Mouse (Mus musculus) retina, postnatal 7 days (tissue): ENCODE data around the gene Fgfr1op.
"Not testable (repeated sequence)": the region's sequence is repeated elsewhere in the genome, so short reads cannot be mapped to it uniquely, and the experiment has no call there.

Experiments
- DNase-seq: peaks from one replicate; pipeline ENCODE4 v3.0.0-alpha.2; 2012; ENCODE audit warnings: low read depth, low spot score

The Fgfr1op gene

DNA sequence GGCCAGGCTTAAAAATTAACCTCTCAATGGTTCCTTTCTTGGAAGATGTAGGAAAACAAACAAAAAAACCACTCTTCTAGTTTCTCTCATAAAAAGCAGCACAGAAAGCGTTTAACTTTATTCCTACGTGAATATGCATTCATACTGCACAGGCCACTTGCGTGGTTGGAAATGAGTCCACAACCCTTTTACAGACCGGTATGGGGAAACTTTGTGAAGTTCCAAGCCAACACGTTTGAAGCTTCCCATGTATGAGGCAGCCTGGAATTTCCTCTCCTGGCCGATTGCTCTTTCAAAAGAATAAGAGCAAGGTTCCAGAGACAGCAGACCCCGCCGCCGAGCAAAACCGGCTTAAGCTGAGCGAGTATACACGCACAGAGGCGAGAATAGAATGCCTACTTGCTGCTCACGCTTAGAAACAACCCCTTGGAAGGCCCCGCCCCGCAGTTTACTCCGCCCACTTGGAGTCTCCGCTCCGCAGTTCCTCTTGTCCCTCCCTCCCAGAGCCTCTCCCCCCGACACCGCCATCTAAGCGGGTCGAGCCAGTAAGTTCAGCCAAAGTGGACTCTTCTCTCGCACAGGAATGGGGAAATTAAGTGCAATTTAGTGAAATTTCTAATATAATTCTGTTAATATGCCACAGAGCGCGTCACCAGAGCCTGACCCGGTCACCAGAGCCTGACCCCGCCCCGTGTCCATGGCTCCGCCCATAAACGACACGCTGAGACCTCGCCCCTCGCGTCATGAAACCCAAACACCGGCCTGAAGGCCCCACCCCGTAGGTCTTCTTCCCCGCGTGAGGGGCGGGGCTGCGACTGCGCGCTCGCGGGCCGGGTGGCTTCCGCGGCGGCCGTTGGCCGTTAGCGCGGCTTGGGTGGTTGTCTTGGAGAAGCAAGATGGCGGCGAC, at the start of gene Fgfr1op:
Gene Fgfr1op (plus strand): TSS at position 801 of the 907 bp plus-strand sequence.
- not testable (repeated sequence) for DNase-seq

DNA sequence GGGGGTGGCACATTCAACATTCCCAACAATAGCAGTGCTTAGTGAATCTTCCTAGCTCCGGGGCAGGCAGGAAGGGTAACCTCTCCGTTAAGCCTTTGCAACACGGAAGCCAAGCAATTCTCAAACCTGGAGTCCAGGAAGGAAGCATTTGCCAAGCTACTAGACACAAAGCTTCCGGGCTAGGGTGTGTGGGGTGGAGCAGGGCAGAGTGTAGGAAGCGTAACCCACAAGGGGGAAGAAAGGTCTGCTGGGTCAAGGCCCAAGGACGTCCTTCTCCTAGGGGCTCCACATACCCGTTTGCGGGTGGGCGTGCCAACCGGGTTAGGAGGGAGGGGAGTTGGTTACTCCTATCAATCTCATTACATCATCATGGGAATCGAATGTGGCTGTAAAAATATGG, 48.9 kb upstream of the Fgfr1op start:
- DNase-seq, result not testable (repeated sequence)

- not testable (repeated sequence) for DNase-seq
Measured at GRCm38 (mm10) chr17:8116928-8117327, 48.4 kb upstream of the Fgfr1op start.

- not testable (repeated sequence) for DNase-seq
Measured at GRCm38 (mm10) chr17:8122974-8123373, 42.3 kb upstream of the Fgfr1op start.

- not testable (repeated sequence) for DNase-seq
Measured at GRCm38 (mm10) chr17:8124586-8124985, 40.7 kb upstream of the Fgfr1op start.

GRCm38 (mm10) chr17:8128326-8128993, 36.8 kb upstream of the Fgfr1op start:
- DNase-seq, result not testable (repeated sequence)

DNA sequence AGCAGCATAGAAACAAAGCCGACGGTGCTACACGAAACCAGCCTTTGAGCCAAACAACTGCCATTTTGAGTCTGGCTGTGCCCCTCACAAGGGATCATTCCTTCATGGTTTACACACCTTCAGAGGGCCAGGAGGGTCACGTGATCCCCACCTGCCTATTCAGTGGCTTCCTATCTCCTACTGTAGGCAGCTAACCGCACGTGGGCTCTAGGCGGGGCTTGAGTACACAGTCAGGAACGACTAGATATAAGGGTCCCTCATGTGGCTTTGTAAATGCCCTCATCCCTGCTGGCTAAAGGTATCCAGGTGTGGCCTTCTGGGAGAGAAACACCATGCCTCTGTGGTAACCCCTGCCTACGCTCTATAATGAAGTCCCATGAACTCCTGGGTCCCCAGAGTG, 35.7 kb upstream of the Fgfr1op start:
- DNase-seq, result not testable (repeated sequence)

DNA sequence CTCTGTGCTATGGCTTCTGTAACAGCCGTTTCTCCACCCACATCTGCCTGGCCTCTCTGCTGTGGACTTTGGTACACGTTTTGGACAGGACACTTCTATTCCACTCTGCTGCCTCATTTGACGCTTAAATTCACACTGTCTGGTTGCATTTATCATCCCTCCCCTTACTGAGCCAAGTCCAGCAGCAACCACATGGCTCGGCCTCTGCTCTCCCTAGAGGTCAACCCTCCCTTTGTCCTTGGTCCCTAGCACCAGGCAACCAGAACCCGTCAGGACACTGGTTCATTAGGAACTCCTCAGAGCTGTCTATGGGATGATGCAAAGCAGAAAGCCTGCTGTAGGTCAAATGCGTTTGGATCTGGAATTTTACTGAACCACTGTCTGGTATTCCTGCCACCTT, 34.5 kb upstream of the Fgfr1op start:
- not testable (repeated sequence) for DNase-seq

- not testable (repeated sequence) for DNase-seq
Measured at GRCm38 (mm10) chr17:8138116-8138515, 27.2 kb upstream of the Fgfr1op start.

DNA sequence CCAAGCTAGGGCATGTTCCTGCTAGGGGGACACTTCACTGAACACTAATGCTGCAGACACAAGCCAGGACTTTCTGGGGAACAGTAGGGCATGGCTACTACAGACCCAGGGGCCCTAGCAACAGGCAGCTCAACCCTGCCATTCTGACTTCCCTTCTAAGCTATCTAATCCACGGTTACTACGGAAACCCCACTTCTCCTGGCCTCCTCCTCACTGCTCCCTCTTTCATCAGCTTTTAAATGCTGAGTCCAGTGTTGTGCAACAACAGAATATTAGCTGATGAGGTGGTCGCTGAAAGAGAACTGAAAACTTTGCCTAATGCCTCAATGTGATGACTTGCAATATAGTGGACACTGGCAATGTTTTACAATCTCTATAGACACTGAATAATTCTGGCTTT, 25.1 kb upstream of the Fgfr1op start:
- DNase-seq, result not testable (repeated sequence)

GRCm38 (mm10) chr17:8143802-8144673, 21.3 kb upstream of the Fgfr1op start:
- DNase-seq, result not testable (repeated sequence)

DNA sequence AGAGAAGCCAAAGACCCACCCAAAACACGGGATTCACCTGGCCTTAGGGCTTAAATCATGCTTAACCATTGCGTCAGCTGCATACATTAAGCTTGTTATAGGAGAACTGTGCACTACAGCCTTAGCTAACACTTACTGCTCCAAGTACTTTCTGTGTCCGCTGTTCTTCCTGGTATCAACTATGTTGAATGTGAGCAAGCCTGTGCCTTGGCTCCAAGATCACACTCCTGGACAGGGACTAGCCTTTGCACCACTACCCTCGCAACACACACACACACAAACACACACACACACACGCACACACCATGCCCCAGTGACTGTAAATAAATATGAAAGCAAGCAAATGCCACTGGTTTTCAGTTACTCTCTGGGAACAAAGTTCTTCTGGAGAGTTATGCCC, 18.4 kb upstream of the Fgfr1op start:
- not testable (repeated sequence) for DNase-seq

DNA sequence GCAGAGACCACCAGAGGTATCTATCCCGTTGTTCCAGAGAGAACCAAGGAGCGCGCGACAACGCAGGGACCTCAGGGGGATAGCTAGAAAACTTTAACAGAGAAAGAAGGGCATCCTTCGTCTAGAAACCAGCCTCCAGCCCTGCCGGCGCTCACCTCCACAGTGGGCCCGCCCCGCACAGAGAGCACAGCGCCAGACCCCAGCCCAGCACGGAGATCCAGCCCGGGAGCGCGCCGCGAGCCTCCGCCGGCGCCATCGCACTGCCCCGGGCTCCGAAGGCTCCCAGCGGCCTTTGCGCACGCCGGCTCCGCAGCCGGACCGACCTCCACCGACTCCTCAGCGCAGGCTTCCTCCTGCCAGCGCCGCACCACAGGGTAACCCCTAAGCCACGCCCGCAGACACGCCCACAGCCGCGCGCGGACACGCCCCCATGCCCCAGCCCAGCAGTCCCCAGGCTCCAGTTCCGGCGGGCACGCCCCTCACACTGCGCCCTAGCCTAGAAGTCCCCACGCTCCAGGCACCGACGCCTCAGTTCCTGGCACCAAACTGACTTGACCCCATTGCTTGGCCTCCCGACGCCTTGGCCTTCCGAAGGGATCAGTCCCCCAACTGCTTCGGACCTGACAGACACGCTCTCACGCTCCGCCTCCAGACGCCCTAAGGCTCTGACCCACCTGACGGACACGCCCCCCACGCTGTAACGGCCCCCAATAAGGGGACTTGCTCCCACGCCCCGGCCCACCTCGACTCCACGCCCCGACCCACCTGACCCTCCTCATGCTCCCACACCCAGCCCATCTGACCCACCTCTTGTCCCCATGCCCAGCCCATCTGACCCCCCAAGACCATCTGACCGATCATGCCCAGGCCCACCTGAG, 17.6 kb upstream of the Fgfr1op start, which contains the start of the genes Gm49673 and Rnaset2a:
Gene Gm49673 (minus strand): TSS at position 350 of the 878 bp plus-strand sequence.
Gene Rnaset2a (minus strand): TSS at position 659 of the 878 bp plus-strand sequence.
- not testable (repeated sequence) for DNase-seq

- DNase-seq, result not testable (repeated sequence)
Measured at GRCm38 (mm10) chr17:8155010-8155409, 10.3 kb upstream of the Fgfr1op start.

- not testable (repeated sequence) for DNase-seq
Measured at GRCm38 (mm10) chr17:8155982-8156381, 9.3 kb upstream of the Fgfr1op start.

DNA sequence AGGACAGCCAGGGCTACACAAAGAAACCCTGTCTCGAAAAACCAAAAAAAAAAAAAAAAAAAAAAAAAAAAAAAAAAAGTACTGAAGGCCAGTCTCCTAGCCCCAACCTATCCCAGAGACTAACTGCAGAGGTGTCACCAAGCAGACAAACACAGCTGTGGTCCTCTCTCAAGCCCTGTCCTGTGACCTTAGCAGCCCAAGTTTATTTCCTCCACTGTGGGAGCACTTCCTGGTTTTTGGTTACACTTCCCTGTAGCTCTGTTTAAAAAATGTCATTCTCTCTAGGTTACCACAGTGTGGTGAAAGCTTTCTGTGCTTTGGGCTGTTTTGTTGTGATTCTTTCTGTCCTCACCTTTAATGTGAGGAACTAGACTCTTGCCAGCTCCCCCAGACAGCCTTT, 6.7 kb upstream of the Fgfr1op start:
- DNase-seq, result not testable (repeated sequence)

GRCm38 (mm10) chr17:8160969-8161368, 4.3 kb upstream of the Fgfr1op start:
- DNase-seq, result not testable (repeated sequence)

DNA sequence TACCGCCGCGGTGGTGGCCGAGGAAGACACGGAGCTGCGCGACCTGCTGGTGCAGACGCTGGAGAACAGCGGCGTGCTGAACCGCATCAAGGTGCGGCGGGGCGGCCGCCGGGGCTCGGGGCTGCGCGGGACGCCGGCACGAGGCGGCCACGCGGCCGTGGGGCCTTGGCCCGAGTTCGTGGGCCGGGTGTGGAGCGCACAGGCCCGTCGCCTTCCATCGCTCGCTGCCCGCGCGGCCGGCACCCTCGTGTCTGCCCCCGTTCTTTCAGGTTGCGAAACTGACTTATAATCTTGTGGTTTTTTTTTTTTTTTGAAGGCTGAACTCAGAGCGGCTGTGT, 276 bp downstream of the Fgfr1op start:
- DNase-seq, result not testable (repeated sequence)

- not testable (repeated sequence) for DNase-seq
Measured at GRCm38 (mm10) chr17:8165977-8166376, 676 bp downstream of the Fgfr1op start.

DNA sequence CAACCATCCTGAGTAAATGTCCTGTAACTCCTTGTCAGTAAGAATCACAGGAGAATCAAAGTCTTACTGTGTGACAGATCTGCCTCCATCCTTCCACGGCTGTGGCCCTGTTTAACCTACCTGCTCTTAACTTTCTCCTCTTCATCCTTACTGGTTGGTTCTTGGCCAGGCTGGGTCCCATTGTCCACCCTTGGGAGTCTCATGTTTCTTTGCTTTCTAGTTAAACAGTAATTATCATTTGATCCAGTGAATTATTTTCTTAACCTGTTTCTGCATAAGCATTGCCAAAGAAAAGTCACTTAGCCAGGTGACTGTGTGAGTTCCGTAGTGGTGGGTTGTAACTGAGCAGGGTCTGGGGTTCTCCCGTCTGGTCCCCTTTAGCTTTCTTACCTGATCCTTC, 1.2 kb downstream of the Fgfr1op start:
- not testable (repeated sequence) for DNase-seq
